Mouse (Mus musculus): ENCODE measurements around the gene Fbxl19. TPM values are rescaled to one million over a fixed set of nuclear protein-coding genes. Genes with fewer than 3 reads are reported as not detected.
A peak's percentile ranks its signal among the peaks of the same experiment; 100 is the strongest.

Gene Fbxl19
- polyA plus RNA-seq, 1 experiment from 2014 or later, result 5.1 TPM

DNA sequence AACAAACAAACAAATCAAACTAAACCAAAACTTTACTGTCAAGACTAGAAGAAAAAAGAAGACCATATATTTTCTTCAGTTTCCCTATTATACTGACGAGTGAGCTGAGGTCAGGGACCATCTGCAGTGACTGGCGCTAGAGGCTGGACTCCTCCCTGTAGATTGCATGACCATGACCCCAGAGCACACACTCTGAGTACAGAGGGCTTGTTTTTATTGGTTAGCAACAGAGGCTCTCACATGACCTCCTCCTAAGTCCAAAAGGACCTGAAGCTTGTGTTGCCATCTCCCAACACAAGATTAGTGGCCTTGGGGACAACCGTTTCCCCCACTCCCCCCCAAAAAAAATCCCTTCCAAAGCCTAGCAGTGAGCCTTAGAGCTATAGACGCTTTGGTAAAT lies 69.5 kb downstream of the Fbxl19 start:
- H3K36me3 ChIP-seq, result no peaks in the 10 kb centered on the region
- ATAC-seq (ENCODE audit: borderline replicate concordance, extremely low read depth, low FRiP score, low TSS enrichment), result no peak
- peak overlapping the region; percentile 30; the same call in 1 of the 2 replicates for H3K4me2 ChIP-seq
- H3K9ac ChIP-seq, result no peak overlapping the region
- 67% methylated on average over 4 of the region's 4 CpGs for WGBS
- no peaks in the 10 kb centered on the region for H3K27me3 ChIP-seq
- H3K9me3 ChIP-seq, result no peaks in the 10 kb centered on the region
- H3K27ac ChIP-seq, result peak overlapping the region; percentile 31; the same call in 1 of the 2 replicates
- 0 out of 2 replicates have a peak, but pooled peaks cover 4% of the 10 kb centered on the region for H3K4me1 ChIP-seq
- H3K4me3 ChIP-seq, result no peak overlapping the region

DNA sequence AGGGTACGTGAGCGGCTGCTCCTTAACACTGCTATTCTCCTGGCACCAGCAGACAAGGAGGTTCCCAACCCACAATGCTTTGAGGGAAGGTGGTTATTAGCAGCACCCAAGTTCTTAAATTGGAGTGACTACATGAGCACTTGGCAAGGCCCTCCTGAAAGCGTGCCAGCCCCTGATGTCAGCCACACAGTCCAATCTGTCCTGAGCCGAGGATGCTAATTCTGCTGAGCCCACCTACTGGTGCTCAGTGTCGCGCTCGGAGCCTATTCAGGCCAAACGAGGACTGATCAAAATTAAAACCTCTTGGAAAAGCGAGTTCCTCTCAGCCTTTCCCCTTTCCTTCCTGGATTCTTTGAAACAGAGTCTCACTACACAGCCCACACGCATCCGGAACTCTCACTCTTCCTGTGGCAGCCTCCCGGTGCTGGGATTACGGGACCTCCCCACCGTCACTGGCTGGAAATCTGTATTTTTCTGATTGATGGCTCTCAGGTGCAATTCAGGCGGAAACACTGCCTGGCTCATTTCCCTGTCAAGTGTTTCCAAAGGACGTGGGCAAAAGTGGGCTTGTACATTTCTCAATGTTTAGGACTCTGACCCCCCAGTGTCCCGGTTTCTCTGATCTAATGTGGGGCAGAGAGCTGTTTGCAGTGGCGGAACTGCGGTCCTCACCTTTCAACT lies 70.0 kb downstream of the Fbxl19 start:
- no peak for ATAC-seq (ENCODE audit: borderline replicate concordance, extremely low read depth, low FRiP score, low TSS enrichment)

DNA sequence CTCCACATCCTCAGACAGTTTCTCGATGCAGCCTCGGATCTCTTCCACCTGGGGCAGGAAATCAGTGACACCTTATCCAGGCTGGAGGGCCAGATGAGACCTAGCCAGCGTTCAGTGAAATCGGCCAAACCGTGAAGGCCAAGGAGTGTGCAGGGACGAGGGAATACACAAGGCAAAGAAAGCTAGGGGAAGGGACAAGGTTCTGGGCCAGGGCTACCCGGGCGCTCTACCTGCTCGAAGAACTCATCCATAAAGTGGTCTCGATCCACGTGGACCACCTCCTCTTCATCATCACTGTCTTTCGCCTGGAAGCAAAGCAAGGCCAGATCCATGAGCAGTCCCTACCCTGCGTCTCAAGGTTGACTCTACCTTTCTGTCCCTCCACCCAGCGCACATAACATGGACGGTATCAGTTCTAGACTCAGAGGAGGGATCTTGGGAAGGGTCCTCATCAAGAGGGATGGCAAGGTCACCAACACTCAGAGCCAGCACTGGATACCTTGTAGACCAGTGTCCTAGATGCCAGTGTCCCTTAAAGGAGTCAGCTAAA lies 70.8 kb downstream of the Fbxl19 start:
- Histone ChIP-seq H3K9ac (no peak overlapping the region), H3K36me3 (no peaks in the 10 kb centered on the region), H3K4me1 (0 out of 2 replicates have a peak, but pooled peaks cover 4% of the 10 kb centered on the region), H3K27me3 (no peaks in the 10 kb centered on the region), H3K4me3 (no peak overlapping the region), H3K9me3 (no peaks in the 10 kb centered on the region), H3K27ac (no peak overlapping the region), H3K4me2 (no peak overlapping the region)
- no peak for ATAC-seq (ENCODE audit: borderline replicate concordance, extremely low read depth, low FRiP score, low TSS enrichment)
- WGBS, result 81% methylated on average over 15 of the region's 15 CpGs

More for the DNA sequence above, 70.0 kb downstream of the Fbxl19 start:
- WGBS, result 66% methylated on average over 19 of the region's 19 CpGs
- H3K4me2 ChIP-seq, result peak overlapping the region; percentile 30; the same call in 1 of the 2 replicates
- no peaks in the 10 kb centered on the region for H3K36me3 ChIP-seq
- no peak overlapping the region for H3K4me3 ChIP-seq
- no peak overlapping the region for H3K9ac ChIP-seq
- H3K4me1 ChIP-seq, result 0 out of 2 replicates have a peak, but pooled peaks cover 4% of the 10 kb centered on the region
- H3K27me3 ChIP-seq, result no peaks in the 10 kb centered on the region
- H3K9me3 ChIP-seq, result no peaks in the 10 kb centered on the region
- H3K27ac ChIP-seq, result peak overlapping the region; percentile 31; the same call in 1 of the 2 replicates

DNA sequence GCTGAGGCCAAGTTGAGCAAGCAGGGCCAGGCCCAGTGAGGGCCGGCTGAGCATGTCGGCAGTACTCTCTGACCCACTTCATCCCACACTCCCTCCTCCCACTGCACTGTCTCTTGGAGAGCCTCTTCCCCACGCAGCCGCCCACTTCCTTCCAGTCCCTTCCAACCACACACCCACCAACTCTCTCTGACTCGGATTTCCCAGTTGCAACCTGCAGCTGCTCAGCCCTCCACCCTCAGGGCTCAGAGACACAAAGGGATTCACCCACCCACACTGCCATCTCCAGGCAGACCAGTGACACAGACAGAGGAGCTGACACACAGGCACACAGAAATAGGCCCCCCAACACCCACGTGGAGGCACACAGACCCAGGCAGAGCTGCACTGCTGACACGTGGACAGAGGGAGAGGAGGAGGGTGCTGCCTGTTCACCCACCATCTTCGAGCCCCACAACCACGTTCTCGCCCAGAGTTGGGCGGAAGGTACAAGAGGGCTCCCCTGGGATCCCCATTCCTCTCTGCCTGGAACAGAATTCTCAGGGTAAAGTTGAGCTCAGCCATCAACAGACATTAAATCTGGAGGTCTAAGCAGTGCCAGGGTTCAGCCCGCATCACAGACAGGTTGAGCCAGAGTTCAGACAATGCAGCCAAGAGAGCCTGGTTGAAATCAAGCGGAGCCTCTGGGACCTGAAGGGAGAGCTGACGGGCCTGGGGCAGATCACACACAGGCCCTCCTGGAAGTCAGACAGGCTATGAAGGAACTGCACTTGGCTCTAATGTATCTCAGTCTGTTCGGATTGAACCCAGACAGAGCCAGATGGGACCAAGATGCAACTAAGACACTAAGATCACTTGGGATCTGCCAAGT lies 71.8 kb downstream of the Fbxl19 start:
- ATAC-seq (ENCODE audit: borderline replicate concordance, extremely low read depth, low FRiP score, low TSS enrichment), result peak; percentile 38; the same call in 1 of the 2 replicates
- 0 out of 2 replicates have a peak, but pooled peaks cover 6% of the 10 kb centered on the region for H3K4me1 ChIP-seq
- no peak overlapping the region; the same call in 1 of the 2 replicates for H3K27ac ChIP-seq
- no peak overlapping the region for H3K4me2 ChIP-seq
- no peaks in the 10 kb centered on the region for H3K9me3 ChIP-seq
- H3K36me3 ChIP-seq, result no peaks in the 10 kb centered on the region
- H3K4me3 ChIP-seq, result no peak overlapping the region
- H3K27me3 ChIP-seq, result no peaks in the 10 kb centered on the region
- WGBS, result 57% methylated on average over 15 of the region's 15 CpGs
- no peak overlapping the region for H3K9ac ChIP-seq

DNA sequence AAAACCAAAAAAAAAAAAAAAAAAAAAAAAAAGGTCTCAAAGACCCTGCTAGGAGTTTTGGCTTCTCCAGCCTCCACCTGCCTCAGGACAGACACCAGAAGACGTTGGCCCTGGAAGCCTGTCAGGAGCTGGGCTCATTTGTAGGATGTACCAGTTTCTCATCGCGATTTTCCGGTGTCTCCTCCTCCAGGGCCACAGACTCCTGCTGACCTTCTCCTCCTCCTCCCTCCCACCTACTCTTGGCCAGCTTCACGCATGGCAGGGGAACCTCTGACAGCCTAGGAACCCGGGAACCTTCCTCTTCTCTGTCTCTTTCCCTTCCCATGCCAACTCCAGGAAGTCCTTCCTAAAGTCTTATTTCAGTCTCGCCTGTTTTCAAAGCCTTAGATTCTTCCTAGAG lies 72.7 kb downstream of the Fbxl19 start:
- no peak overlapping the region for H3K27ac ChIP-seq
- H3K9ac ChIP-seq, result no peak overlapping the region
- no peak for ATAC-seq (ENCODE audit: borderline replicate concordance, extremely low read depth, low FRiP score, low TSS enrichment)
- no peak overlapping the region for H3K4me3 ChIP-seq
- WGBS, result 65% methylated on average over 7 of the region's 7 CpGs
- H3K9me3 ChIP-seq, result no peaks in the 10 kb centered on the region
- no peak overlapping the region for H3K4me2 ChIP-seq
- no peaks in the 10 kb centered on the region for H3K36me3 ChIP-seq
- 0 out of 2 replicates have a peak, but pooled peaks cover 6% of the 10 kb centered on the region for H3K4me1 ChIP-seq
- H3K27me3 ChIP-seq, result no peaks in the 10 kb centered on the region

DNA sequence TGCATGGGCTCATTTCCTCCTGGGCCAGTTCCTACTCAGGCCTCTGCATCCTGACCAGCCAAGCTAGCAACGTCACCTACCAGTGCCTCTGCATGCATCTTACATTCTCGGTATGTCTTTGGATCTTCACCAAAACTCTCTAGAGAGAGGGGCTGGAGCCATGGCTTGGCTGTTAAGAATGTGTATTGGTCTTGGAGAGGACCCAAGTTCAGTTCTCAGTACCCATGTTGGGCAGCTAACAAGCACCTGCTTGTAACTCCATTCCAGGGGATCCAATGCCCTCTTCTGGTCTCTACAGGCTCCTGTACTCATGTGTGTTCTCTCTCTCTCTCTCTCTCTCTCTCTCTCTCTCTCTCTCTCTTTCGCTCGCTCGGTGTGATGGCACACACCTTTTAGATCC lies 73.4 kb downstream of the Fbxl19 start:
- H3K4me1 ChIP-seq, result 0 out of 2 replicates have a peak, but pooled peaks cover 6% of the 10 kb centered on the region
- 78% methylated on average over 5 of the region's 5 CpGs for WGBS

More for the DNA sequence above, 73.4 kb downstream of the Fbxl19 start:
- Histone ChIP-seq H3K27ac (no peak overlapping the region), H3K4me3 (no peak overlapping the region), H3K4me2 (no peak overlapping the region), H3K9ac (no peak overlapping the region), H3K36me3 (no peaks in the 10 kb centered on the region), H3K9me3 (no peaks in the 10 kb centered on the region), H3K27me3 (no peaks in the 10 kb centered on the region)
- ATAC-seq (ENCODE audit: borderline replicate concordance, extremely low read depth, low FRiP score, low TSS enrichment), result no peak

MicroRNAs within 50 kb of the gene (microRNA counts, 519-probe panel; counts per million panel counts)
- microRNA mmu-miR-762, result 2,524 counts per million, percentile 53 among the panel's probes with 10 or more counts

Small RNA genes within 50 kb of the gene (microRNA-seq; reads per million reads assigned to microRNA genes)
- not detected for gene Mir762

Other genes with a start within 250 kb of the Fbxl19 start
- gene Srcap, start 232.6 kb upstream of the Fbxl19 start, polyA plus RNA-seq (2015; fragmentation: Nextera tagmentation; extraction: Ambion mirVana), result 51.2 and 63.7 TPM in 2 replicates
- 13.8 and 15.4 TPM in 2 replicates for gene Gm42715, start 225.0 kb upstream of the Fbxl19 start, polyA plus RNA-seq (2015; fragmentation: Nextera tagmentation; extraction: Ambion mirVana)
- 4.7 and 7.7 TPM in 2 replicates for gene Tmem265, start 183.2 kb upstream of the Fbxl19 start, polyA plus RNA-seq (2015; fragmentation: Nextera tagmentation; extraction: Ambion mirVana)
- 34.0 and 40.5 TPM in 2 replicates for gene Phkg2, start 171.2 kb upstream of the Fbxl19 start, polyA plus RNA-seq (2015; fragmentation: Nextera tagmentation; extraction: Ambion mirVana)
- gene Ccdc189, start 155.9 kb upstream of the Fbxl19 start, polyA plus RNA-seq (2015; fragmentation: Nextera tagmentation; extraction: Ambion mirVana), result 12.8 and 15.7 TPM in 2 replicates
- gene Rnf40, start 155.8 kb upstream of the Fbxl19 start, polyA plus RNA-seq (2015; fragmentation: Nextera tagmentation; extraction: Ambion mirVana), result 46.9 and 49.0 TPM in 2 replicates
- gene Zfp629, start 128.7 kb upstream of the Fbxl19 start, polyA plus RNA-seq (2015; fragmentation: Nextera tagmentation; extraction: Ambion mirVana), result 12.1 and 12.2 TPM in 2 replicates
- 62.3 and 70.1 TPM in 2 replicates for gene Bcl7c, start 35.6 kb upstream of the Fbxl19 start, polyA plus RNA-seq (2015; fragmentation: Nextera tagmentation; extraction: Ambion mirVana)
- gene Ctf1, start 31.8 kb upstream of the Fbxl19 start, polyA plus RNA-seq (2015; fragmentation: Nextera tagmentation; extraction: Ambion mirVana), result 12.1 and 12.8 TPM in 2 replicates
- gene Ctf2, start 12.4 kb upstream of the Fbxl19 start, polyA plus RNA-seq (2015; fragmentation: Nextera tagmentation; extraction: Ambion mirVana), result 0.16 and 0.29 TPM in 2 replicates
- 27.2 and 30.7 TPM in 2 replicates for gene Orai3, start 25.3 kb downstream of the Fbxl19 start, polyA plus RNA-seq (2015; fragmentation: Nextera tagmentation; extraction: Ambion mirVana)
- 23.3 and 24.7 TPM in 2 replicates for gene Setd1a, start 32.1 kb downstream of the Fbxl19 start, polyA plus RNA-seq (2015; fragmentation: Nextera tagmentation; extraction: Ambion mirVana)
- gene Gm49388, start 41.1 kb downstream of the Fbxl19 start, polyA plus RNA-seq (2015; fragmentation: Nextera tagmentation; extraction: Ambion mirVana), result not detected in 2 replicates
- gene Hsd3b7, start 56.1 kb downstream of the Fbxl19 start, polyA plus RNA-seq (2015; fragmentation: Nextera tagmentation; extraction: Ambion mirVana), result 21.1 and 24.3 TPM in 2 replicates
- gene Stx4a, start 79.8 kb downstream of the Fbxl19 start, polyA plus RNA-seq (2015; fragmentation: Nextera tagmentation; extraction: Ambion mirVana), result 42.1 and 43.2 TPM in 2 replicates
- 1.3 and 1.9 TPM in 2 replicates for gene Stx1b, start 80.0 kb downstream of the Fbxl19 start, polyA plus RNA-seq (2015; fragmentation: Nextera tagmentation; extraction: Ambion mirVana)
- 11.0 and 11.3 TPM in 2 replicates for gene Zfp646, start 131.7 kb downstream of the Fbxl19 start, polyA plus RNA-seq (2015; fragmentation: Nextera tagmentation; extraction: Ambion mirVana)
- gene Zfp668, start 132.3 kb downstream of the Fbxl19 start, polyA plus RNA-seq (2015; fragmentation: Nextera tagmentation; extraction: Ambion mirVana), result 17.9 and 21.3 TPM in 2 replicates
- 1.1 and 1.4 TPM in 2 replicates for gene Prss53, start 146.4 kb downstream of the Fbxl19 start, polyA plus RNA-seq (2015; fragmentation: Nextera tagmentation; extraction: Ambion mirVana)
- gene Gm21974, start 150.9 kb downstream of the Fbxl19 start, polyA plus RNA-seq (2015; fragmentation: Nextera tagmentation; extraction: Ambion mirVana), result not detected in 2 replicates
- 150 and 156 TPM in 2 replicates for gene Vkorc1, start 151.1 kb downstream of the Fbxl19 start, polyA plus RNA-seq (2015; fragmentation: Nextera tagmentation; extraction: Ambion mirVana)
- 134 and 142 TPM in 2 replicates for gene Bckdk, start 159.5 kb downstream of the Fbxl19 start, polyA plus RNA-seq (2015; fragmentation: Nextera tagmentation; extraction: Ambion mirVana)
- 39.5 and 44.3 TPM in 2 replicates for gene Kat8, start 168.0 kb downstream of the Fbxl19 start, polyA plus RNA-seq (2015; fragmentation: Nextera tagmentation; extraction: Ambion mirVana)
- 80.0 and 84.5 TPM in 2 replicates for gene Prss8, start 185.6 kb downstream of the Fbxl19 start, polyA plus RNA-seq (2015; fragmentation: Nextera tagmentation; extraction: Ambion mirVana)
- 11.8 and 13.1 TPM in 2 replicates for gene Prss36, start 202.2 kb downstream of the Fbxl19 start, polyA plus RNA-seq (2015; fragmentation: Nextera tagmentation; extraction: Ambion mirVana)
- 428 and 443 TPM in 2 replicates for gene Fus, start 222.9 kb downstream of the Fbxl19 start, polyA plus RNA-seq (2015; fragmentation: Nextera tagmentation; extraction: Ambion mirVana)
- 35.0 and 37.6 TPM in 2 replicates for gene Pycard, start 249.3 kb downstream of the Fbxl19 start, polyA plus RNA-seq (2015; fragmentation: Nextera tagmentation; extraction: Ambion mirVana)